Mouse (Mus musculus): Measurements from ENCODE around the gene Spred1. TPM values are rescaled to one million over a fixed set of nuclear protein-coding genes. Genes with fewer than 3 reads are reported as not detected.
A peak's percentile ranks its signal among the peaks of the same experiment; 100 is the strongest.

The Spred1 gene
- polyA plus RNA-seq, 1 experiment from 2014 or later = 2.8 TPM

GRCm38 (mm10) chr2:117217695-117218216 lies 96.6 kb downstream of the Spred1 start:
- Histone ChIP-seq H3K27me3 (ENCODE audit: insufficient read depth, low read length) (no peaks in the 10 kb centered on the region), H3K9me3 (ENCODE audit: low read length) (no peaks in the 10 kb centered on the region), H3K4me3 (ENCODE audit: low read depth, low read length) (no peak overlapping the region), H3K27ac (ENCODE audit: low read depth) (no peak overlapping the region), H3K36me3 (replicated peaks; ENCODE audit: insufficient read depth, low read length) (no peaks in the 10 kb centered on the region), H3K9ac (replicated peaks) (no peak overlapping the region), H3K4me2 (ENCODE audit: low read depth, low read length) (no peak overlapping the region), H3K4me1 (ENCODE audit: insufficient read depth) (no peaks in the 10 kb centered on the region)
- no peak for DNase-seq
- no peak for TF ChIP-seq EP300 (IDR thresholded peaks at IDR 0.05; ENCODE audit: low read depth)
- WGBS (ENCODE audit: insufficient replicate concordance) = 36% methylated on average over 15 of the region's 15 CpGs
- ATAC-seq = no peak

GRCm38 (mm10) chr2:117219536-117219935 lies 98.4 kb downstream of the Spred1 start:
- Histone ChIP-seq H3K4me3 (ENCODE audit: low read depth, low read length) (no peak overlapping the region), H3K27me3 (ENCODE audit: insufficient read depth, low read length) (no peaks in the 10 kb centered on the region), H3K9me3 (ENCODE audit: low read length) (no peaks in the 10 kb centered on the region), H3K36me3 (replicated peaks; ENCODE audit: insufficient read depth, low read length) (no peaks in the 10 kb centered on the region), H3K4me2 (ENCODE audit: low read depth, low read length) (no peak overlapping the region), H3K27ac (ENCODE audit: low read depth) (no peak overlapping the region), H3K4me1 (ENCODE audit: insufficient read depth) (no peaks in the 10 kb centered on the region), H3K9ac (replicated peaks) (no peak overlapping the region)
- 82% methylated on average over 4 of the region's 4 CpGs for WGBS (ENCODE audit: insufficient replicate concordance)
- no peak for TF ChIP-seq EP300 (IDR thresholded peaks at IDR 0.05; ENCODE audit: low read depth)
- ATAC-seq (no peak), DNase-seq (no peak)

DNA sequence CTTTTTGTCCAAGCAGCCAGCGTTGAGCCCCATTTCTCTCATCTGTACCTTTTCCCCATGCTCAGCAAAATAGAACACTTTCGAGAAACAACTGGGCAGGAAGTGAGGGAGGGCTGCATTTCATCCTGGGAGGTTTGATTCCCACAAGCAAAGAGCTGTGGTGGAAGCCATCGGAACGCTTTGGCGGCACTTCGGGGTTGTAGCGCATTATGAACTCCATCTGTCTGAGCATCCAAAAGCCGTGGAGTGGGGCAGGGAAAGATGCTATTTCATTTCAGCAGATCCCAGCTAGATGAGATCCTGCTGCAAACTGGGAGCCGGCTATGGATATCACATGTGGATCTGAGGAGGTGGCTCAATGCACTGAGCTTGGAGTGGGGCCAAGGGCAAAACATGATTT lies 101.5 kb downstream of the Spred1 start:
- no peak for DNase-seq
- no peak overlapping the region for H3K27ac ChIP-seq (ENCODE audit: low read depth)
- no peak overlapping the region for H3K9ac ChIP-seq (replicated peaks)
- no peaks in the 10 kb centered on the region for H3K4me1 ChIP-seq (ENCODE audit: insufficient read depth)
- no peaks in the 10 kb centered on the region for H3K27me3 ChIP-seq (ENCODE audit: insufficient read depth, low read length)
- no peaks in the 10 kb centered on the region for H3K9me3 ChIP-seq (ENCODE audit: low read length)
- no peak overlapping the region for H3K4me2 ChIP-seq (ENCODE audit: low read depth, low read length)
- H3K4me3 ChIP-seq (ENCODE audit: low read depth, low read length) = no peak overlapping the region
- no peak for ATAC-seq
- 77% methylated on average over 9 of the region's 9 CpGs for WGBS (ENCODE audit: insufficient replicate concordance)
- H3K36me3 ChIP-seq (replicated peaks; ENCODE audit: insufficient read depth, low read length) = no peaks in the 10 kb centered on the region
- no peak for TF ChIP-seq CTCF (IDR thresholded peaks at IDR 0.05; ENCODE audit: low read depth)
- no peak for TF ChIP-seq EP300 (IDR thresholded peaks at IDR 0.05; ENCODE audit: low read depth)

GRCm38 (mm10) chr2:117228601-117229125 lies 107.5 kb downstream of the Spred1 start:
- Histone ChIP-seq H3K4me2 (ENCODE audit: low read depth, low read length) (no peak overlapping the region), H3K27ac (ENCODE audit: low read depth) (no peak overlapping the region), H3K9ac (replicated peaks) (no peak overlapping the region), H3K4me1 (ENCODE audit: insufficient read depth) (no peaks in the 10 kb centered on the region), H3K27me3 (ENCODE audit: insufficient read depth, low read length) (no peaks in the 10 kb centered on the region), H3K36me3 (replicated peaks; ENCODE audit: insufficient read depth, low read length) (no peaks in the 10 kb centered on the region), H3K4me3 (ENCODE audit: low read depth, low read length) (no peak overlapping the region), H3K9me3 (ENCODE audit: low read length) (no peaks in the 10 kb centered on the region)
- WGBS (ENCODE audit: insufficient replicate concordance) = 76% methylated on average over 11 of the region's 11 CpGs
- no peak for DNase-seq
- ATAC-seq = no peak
- TF ChIP-seq EP300 (IDR thresholded peaks at IDR 0.05; ENCODE audit: low read depth) = no peak

GRCm38 (mm10) chr2:117230261-117230660 lies 109.1 kb downstream of the Spred1 start:
- DNase-seq (no peak), ATAC-seq (no peak)
- 82% methylated on average over 7 of the region's 7 CpGs for WGBS (ENCODE audit: insufficient replicate concordance)
- no peaks in the 10 kb centered on the region for H3K9me3 ChIP-seq (ENCODE audit: low read length)
- H3K27me3 ChIP-seq (ENCODE audit: insufficient read depth, low read length) = no peaks in the 10 kb centered on the region
- no peak overlapping the region for H3K4me2 ChIP-seq (ENCODE audit: low read depth, low read length)
- no peaks in the 10 kb centered on the region for H3K4me1 ChIP-seq (ENCODE audit: insufficient read depth)
- no peak for TF ChIP-seq CTCF (IDR thresholded peaks at IDR 0.05; ENCODE audit: low read depth)
- TF ChIP-seq EP300 (IDR thresholded peaks at IDR 0.05; ENCODE audit: low read depth) = no peak
- no peaks in the 10 kb centered on the region for H3K36me3 ChIP-seq (replicated peaks; ENCODE audit: insufficient read depth, low read length)
- no peak overlapping the region for H3K27ac ChIP-seq (ENCODE audit: low read depth)
- no peak overlapping the region for H3K9ac ChIP-seq (replicated peaks)
- H3K4me3 ChIP-seq (ENCODE audit: low read depth, low read length) = no peak overlapping the region

DNA sequence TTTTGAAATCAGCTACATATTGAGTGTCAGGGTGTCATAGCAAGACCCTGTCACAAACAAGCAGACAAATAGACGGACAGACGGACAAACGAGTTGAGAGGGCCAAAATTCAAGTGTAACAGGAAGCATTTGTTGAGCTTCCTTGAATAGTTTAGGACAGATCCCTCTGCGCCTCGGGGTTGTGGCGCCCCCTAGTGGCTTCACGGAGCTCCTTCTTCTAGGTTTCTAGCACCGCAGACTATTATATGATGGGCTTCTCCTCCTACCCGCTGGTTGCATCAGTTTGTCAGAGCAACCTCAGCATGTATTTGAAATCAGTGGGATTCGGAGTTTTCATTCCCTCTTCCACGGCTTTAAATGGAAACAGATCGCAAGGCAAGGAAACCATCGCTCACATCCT lies 110.1 kb downstream of the Spred1 start:
- no peak overlapping the region for H3K4me3 ChIP-seq (ENCODE audit: low read depth, low read length)
- no peaks in the 10 kb centered on the region for H3K27me3 ChIP-seq (ENCODE audit: insufficient read depth, low read length)
- TF ChIP-seq EP300 (IDR thresholded peaks at IDR 0.05; ENCODE audit: low read depth) = no peak
- peak; percentile 91 for TF ChIP-seq CTCF (IDR thresholded peaks at IDR 0.05; ENCODE audit: low read depth)
- no peak overlapping the region for H3K9ac ChIP-seq (replicated peaks)
- DNase-seq (peak; percentile 86), ATAC-seq (no peak)
- no peaks in the 10 kb centered on the region for H3K4me1 ChIP-seq (ENCODE audit: insufficient read depth)
- no peaks in the 10 kb centered on the region for H3K36me3 ChIP-seq (replicated peaks; ENCODE audit: insufficient read depth, low read length)
- no peak overlapping the region for H3K4me2 ChIP-seq (ENCODE audit: low read depth, low read length)
- H3K27ac ChIP-seq (ENCODE audit: low read depth) = no peak overlapping the region
- no peaks in the 10 kb centered on the region for H3K9me3 ChIP-seq (ENCODE audit: low read length)
- 4% methylated on average over 13 of the region's 13 CpGs for WGBS (ENCODE audit: insufficient replicate concordance)

MicroRNAs encoded within 50 kb of the gene (microRNA counts, 519-probe panel; counts per million panel counts)
- microRNA mmu-miR-674 = 2,003 counts per million, percentile 17 among the panel's probes with 10 or more counts

Small RNA genes lying within 50 kb of the gene (microRNA-seq; reads per million reads assigned to microRNA genes)
- 405 reads per million, percentile 61 among the genes with 10 or more reads in this experiment for gene Mir674

Other genes with a start within 250 kb of the Spred1 start
- not detected in 2 replicates for gene Tmco5, start 242.7 kb upstream of the Spred1 start, polyA plus RNA-seq (2015; fragmentation: Nextera tagmentation; extraction: Ambion mirVana)
- gene Fam98b, start 128.4 kb downstream of the Spred1 start, polyA plus RNA-seq (2015; fragmentation: Nextera tagmentation; extraction: Ambion mirVana) = 3.5 and 4.1 TPM in 2 replicates
- 0.60 and 1.1 TPM in 2 replicates for gene Rasgrp1, start 221.6 kb downstream of the Spred1 start, polyA plus RNA-seq (2015; fragmentation: Nextera tagmentation; extraction: Ambion mirVana)